Mouse (Mus musculus) midbrain, embryonic 11.5 days (tissue): ENCODE measurements around the gene Mief1. TPM values are rescaled to one million over a fixed set of nuclear protein-coding genes. Genes with fewer than 3 reads are reported as not detected.

Experiments used
- ATAC-seq: fragments of 200-750 bp; cut with Nextera tagmentation; 2 replicates; pipeline ENCODE4 v1.8.0; 2017; ENCODE audit warnings: moderate TSS enrichment, moderate library complexity; ENCODE audit not compliant: low FRiP score
- DNase-seq: peaks from one replicate; pipeline ENCODE4 v3.0.0; 2015; ENCODE audit warnings: low spot score; ENCODE audit errors: missing footprints
- H3K27ac ChIP-seq: fragments of 300-500 bp; sonication (generic); 2 replicates; pipeline ENCODE4 v1.5.1; 2014; ENCODE audit warnings: low read depth, low read length
- H3K27me3 ChIP-seq: fragments of 300-500 bp; sonication (generic); 2 replicates; pipeline ENCODE4 v1.6.1; 2014; ENCODE audit warnings: mild to moderate bottlenecking, low read length, moderate library complexity, mixed read lengths; ENCODE audit not compliant: control insufficient read depth, insufficient read depth
- H3K36me3 ChIP-seq: fragments of 300-500 bp; sonication (generic); 2 replicates; pipeline ENCODE4 v1.6.1; 2014; ENCODE audit warnings: mild to moderate bottlenecking, low read length, moderate library complexity, mixed read lengths; ENCODE audit not compliant: control insufficient read depth, insufficient read depth
- H3K4me1 ChIP-seq: fragments of 300-500 bp; sonication (generic); 2 replicates; pipeline ENCODE4 v1.6.1; 2014; ENCODE audit warnings: low read length; ENCODE audit not compliant: control insufficient read depth, insufficient read depth
- H3K4me2 ChIP-seq: fragments of 300-500 bp; sonication (generic); 2 replicates; pipeline ENCODE4 v1.6.1; 2014; ENCODE audit warnings: mild to moderate bottlenecking, moderate library complexity
- H3K4me3 ChIP-seq: fragments of 300-500 bp; sonication (generic); 2 replicates; pipeline ENCODE4 v1.5.1; 2014; ENCODE audit warnings: low read depth, low read length
- H3K9ac ChIP-seq: fragments of 300-500 bp; sonication (generic); 2 replicates; pipeline ENCODE4 v1.6.1; 2014; ENCODE audit warnings: low read length
- H3K9me3 ChIP-seq: fragments of 300-500 bp; sonication (generic); 2 replicates; pipeline ENCODE4 v1.6.1; 2016; ENCODE audit warnings: low read length; ENCODE audit not compliant: control insufficient read depth
- WGBS: fragments of 180-500 bp; shearing (Covaris S2); extraction: QIAGEN DNeasy Blood & Tissue Kit; methylation state at CpG from one replicate; pipeline ENCODE4 v1.1.7; 2014; 5-methylcytosine and 5-hydroxymethylcytosine counted together
- polyA plus RNA-seq: library from polyadenylated mRNA; unstranded; fragments of >200 nt; fragmentation: Nextera tagmentation; extraction: Ambion mirVana; gene quantifications from 2 replicates; pipeline ENCODE4 v1.2.1, GENCODE M21; 2014

The Mief1 gene
- polyA plus RNA-seq, 1 experiment from 2014 or later, result 40.8 TPM

DNA sequence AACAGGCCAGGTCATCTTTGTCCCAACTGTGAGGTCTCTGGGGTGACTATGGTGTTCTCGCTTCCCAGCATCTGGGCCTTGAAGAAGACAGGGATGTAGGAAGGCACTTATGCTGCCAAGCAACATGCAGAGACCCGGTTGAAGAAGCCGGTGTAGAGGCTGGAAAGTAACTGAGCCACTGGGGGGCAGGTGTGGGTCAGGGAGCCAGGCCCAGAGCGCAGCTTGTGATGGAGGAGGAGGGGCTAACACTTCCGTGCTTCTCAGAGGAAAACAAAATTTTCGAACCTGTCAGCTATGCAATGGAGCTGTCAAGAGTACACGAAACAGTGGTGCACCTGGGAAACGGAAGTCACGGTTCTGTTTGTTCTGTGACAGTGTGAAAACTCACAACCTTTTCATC, 43.3 kb downstream of the Mief1 start:
- H3K4me3 ChIP-seq, result no peak overlapping the region
- H3K36me3 ChIP-seq, result no peaks in the 10 kb centered on the region
- no peak overlapping the region for H3K4me2 ChIP-seq
- H3K27me3 ChIP-seq, result no peaks in the 10 kb centered on the region
- ATAC-seq, result no peak
- H3K9me3 ChIP-seq, result no peaks in the 10 kb centered on the region
- H3K9ac ChIP-seq, result no peak overlapping the region
- no peak overlapping the region for H3K27ac ChIP-seq
- H3K4me1 ChIP-seq, result peaks cover 3% of the 10 kb centered on the region; the same call in 1 of the 2 replicates
- 42% methylated on average over 9 of the region's 9 CpGs for WGBS
- DNase-seq, result no peak

DNA sequence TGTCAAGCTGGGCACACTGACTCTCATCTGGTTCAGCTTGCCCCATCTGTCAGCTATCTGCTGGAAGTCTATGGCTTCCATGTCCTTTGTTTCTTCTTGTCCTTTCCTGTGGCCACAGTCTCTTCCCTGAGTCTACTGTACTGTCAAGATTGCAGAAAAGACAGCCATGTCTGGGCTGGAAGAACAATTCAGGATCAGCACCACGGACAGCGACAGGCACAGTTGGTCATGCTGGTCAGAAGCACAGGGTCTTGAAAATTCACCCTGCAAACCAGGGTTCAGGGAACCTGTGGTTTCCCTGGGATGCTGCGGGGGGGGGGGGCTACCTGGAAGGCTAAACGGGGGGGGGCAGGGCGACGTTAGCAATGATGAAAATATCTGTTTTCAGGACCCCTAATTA, 43.8 kb downstream of the Mief1 start:
- no peaks in the 10 kb centered on the region for H3K36me3 ChIP-seq
- no peaks in the 10 kb centered on the region for H3K9me3 ChIP-seq
- 2% methylated on average over 6 of the region's 6 CpGs for WGBS
- peak; percentile 94 for DNase-seq
- ATAC-seq, result no peak
- no peaks in the 10 kb centered on the region for H3K27me3 ChIP-seq
- H3K4me2 ChIP-seq, result no peak overlapping the region
- H3K4me1 ChIP-seq, result peaks cover 3% of the 10 kb centered on the region; the same call in 1 of the 2 replicates
- no peak overlapping the region for H3K9ac ChIP-seq
- no peak overlapping the region for H3K4me3 ChIP-seq
- H3K27ac ChIP-seq, result no peak overlapping the region

DNA sequence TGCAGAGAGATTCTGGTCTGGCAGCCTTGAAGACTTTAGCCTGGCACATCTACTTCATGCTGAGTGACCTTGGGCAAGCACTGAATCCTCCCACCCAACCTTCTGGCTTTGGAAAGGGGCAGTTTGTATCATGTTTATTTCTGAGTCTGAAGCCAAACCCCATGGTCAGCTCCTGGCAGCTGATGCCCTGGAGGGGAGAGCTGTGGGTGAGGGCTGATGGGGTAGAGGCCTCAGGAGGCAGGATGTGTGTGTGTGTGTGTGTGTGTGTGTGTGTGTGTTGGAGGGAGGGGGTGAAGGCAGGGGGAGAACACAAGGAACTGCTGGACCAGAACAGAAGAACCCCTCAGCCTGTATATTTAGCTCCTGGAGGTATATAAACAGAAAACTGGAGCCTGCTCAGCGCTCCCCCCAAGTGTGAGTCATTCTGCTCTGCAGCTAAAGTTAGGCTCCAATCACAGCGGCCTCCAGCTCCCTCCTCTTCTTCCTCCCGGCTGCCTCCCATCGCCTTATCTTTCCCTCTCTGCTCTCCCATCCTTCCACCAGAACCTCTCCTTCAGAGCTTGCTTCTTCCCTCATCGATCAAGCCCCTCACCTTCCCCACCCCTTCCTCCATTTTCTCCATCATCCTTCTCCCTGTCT, 44.4 kb downstream of the Mief1 start:
- Histone ChIP-seq H3K4me3 (no peak overlapping the region), H3K9me3 (no peaks in the 10 kb centered on the region), H3K4me2 (no peak overlapping the region), H3K27me3 (no peaks in the 10 kb centered on the region; the same call in 1 of the 2 replicates), H3K36me3 (no peaks in the 10 kb centered on the region), H3K9ac (no peak overlapping the region), H3K27ac (no peak overlapping the region), H3K4me1 (peaks cover 3% of the 10 kb centered on the region; the same call in 1 of the 2 replicates)
- WGBS, result 61% methylated on average over 5 of the region's 5 CpGs
- ATAC-seq (no peak), DNase-seq (no peak)

DNA sequence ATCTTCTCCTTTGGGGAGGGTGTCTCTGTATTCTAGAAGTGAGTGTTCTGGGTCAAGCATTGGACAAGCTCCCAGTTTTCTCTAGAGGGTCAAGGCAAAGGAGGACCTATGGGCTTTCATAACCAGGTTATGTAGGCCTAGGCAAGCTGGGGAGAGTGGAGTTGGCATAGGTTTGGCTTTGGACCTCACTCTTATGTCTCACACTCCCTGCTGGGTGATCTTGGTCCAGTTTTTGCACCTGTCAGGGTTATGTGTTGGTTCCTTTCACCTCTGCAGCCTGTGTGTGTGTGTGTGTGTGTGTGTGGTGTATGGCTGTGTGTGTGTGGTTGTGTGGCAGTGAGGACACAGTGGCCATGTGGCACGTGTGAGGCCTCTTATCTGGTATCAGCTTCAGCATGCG, 45.2 kb downstream of the Mief1 start:
- WGBS, result 88% methylated on average over 2 of the region's 2 CpGs
- Histone ChIP-seq H3K4me2 (no peak overlapping the region), H3K4me1 (peaks cover 3% of the 10 kb centered on the region; the same call in 1 of the 2 replicates), H3K9ac (no peak overlapping the region), H3K27me3 (no peaks in the 10 kb centered on the region; the same call in 1 of the 2 replicates), H3K36me3 (no peaks in the 10 kb centered on the region), H3K4me3 (no peak overlapping the region), H3K27ac (no peak overlapping the region), H3K9me3 (no peaks in the 10 kb centered on the region)
- ATAC-seq (no peak), DNase-seq (no peak)

DNA sequence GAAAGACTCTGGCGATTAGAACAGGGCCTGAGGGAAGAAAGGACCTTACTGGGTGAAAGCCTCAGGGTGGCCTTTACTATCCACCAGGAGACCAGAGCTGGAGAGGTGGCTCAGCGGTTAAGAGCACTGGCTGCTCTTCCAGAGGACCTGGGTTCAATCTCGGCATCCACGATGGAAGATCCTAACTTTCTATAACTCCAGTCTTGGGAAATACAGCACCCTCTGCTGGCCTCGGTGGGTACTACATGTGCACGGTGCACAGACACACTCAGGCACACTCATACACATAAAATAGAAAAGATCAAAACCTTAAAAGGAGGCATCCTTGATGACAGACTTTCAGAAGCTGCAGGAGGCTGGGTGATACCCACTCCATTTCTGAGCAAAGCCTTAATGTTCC, 46.8 kb downstream of the Mief1 start:
- no peaks in the 10 kb centered on the region for H3K9me3 ChIP-seq
- DNase-seq, result peak; percentile 98
- H3K27ac ChIP-seq, result no peak overlapping the region
- WGBS, result 17% methylated on average over 6 of the region's 6 CpGs
- H3K4me1 ChIP-seq, result peaks cover 3% of the 10 kb centered on the region; the same call in 1 of the 2 replicates
- H3K4me3 ChIP-seq, result no peak overlapping the region
- H3K4me2 ChIP-seq, result no peak overlapping the region
- H3K36me3 ChIP-seq, result no peaks in the 10 kb centered on the region
- peaks cover 3% of the 10 kb centered on the region for H3K27me3 ChIP-seq
- ATAC-seq, result no peak
- no peak overlapping the region for H3K9ac ChIP-seq

DNA sequence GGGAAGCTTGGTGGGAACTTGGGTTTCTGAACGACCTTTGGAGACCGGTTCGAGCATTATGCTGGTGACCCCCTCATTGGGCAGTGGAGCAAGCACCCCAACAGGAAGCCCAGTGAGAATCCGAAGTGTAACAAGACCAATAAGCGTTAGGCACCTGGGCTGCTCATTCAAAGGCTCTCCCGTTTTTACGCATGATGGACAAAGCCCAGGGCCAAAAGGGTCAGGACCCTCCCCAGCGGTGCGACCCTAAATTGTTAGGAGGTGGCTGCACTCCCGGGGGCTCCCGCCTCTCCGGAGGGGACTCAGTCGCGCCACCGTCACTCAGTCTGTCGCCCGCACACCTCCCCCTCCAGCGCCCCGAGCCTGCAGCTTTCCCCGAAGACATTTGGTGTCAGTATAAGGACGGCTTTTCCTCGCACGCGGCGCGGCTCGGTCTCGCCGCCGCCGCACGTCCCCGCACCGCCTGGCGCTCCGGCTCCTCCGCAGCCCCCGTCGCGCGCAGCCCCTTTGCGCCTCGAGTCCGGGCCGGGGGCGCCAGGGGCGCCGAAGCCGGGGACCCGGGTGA, 53.1 kb downstream of the Mief1 start, which contains the start of gene Cacna1i:
Cacna1i (plus strand) TSS at position 388 of the 565 bp plus-strand sequence.
- DNase-seq (peak; percentile 93), ATAC-seq (no peak)
- H3K36me3 ChIP-seq, result no peaks in the 10 kb centered on the region
- H3K27ac ChIP-seq, result no peak within 1 kb of the TSS
- peak within 1 kb of the TSS; percentile 51 for H3K9ac ChIP-seq
- H3K4me3 ChIP-seq, result peak within 1 kb of the TSS; percentile 50
- WGBS, result under 1% methylated on average over 49 of the region's 50 CpGs
- peaks cover 12% of the 10 kb centered on the region for H3K4me1 ChIP-seq
- H3K9me3 ChIP-seq, result no peaks in the 10 kb centered on the region
- peaks cover 37% of the 10 kb centered on the region for H3K27me3 ChIP-seq
- H3K4me2 ChIP-seq, result peak within 1 kb of the TSS; percentile 92

DNA sequence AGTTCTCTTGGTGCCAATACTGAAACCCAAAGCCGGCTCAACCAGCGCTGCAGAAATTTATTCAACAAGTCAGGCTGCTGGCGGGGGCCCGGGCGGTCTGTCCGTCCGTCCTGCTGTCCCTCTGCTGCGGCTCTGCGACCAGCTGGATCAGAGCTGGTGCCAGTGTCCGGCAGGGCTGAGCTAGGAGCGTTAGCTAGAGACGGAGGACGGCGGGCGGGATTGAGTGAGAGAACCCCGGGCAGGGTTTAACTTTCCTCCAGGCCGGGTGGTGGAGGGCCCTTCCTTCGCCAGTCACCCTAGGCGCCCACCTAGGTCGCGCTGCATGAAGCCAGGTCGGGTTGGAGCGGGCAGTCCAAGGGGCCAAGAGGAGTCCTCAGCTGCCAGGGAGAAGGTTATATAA, 54.2 kb downstream of the Mief1 start:
- H3K4me2 ChIP-seq, result peak overlapping the region; percentile 92
- DNase-seq (peak; percentile 87), ATAC-seq (no peak)
- H3K4me3 ChIP-seq, result peak overlapping the region; percentile 50
- H3K27me3 ChIP-seq, result peaks cover 37% of the 10 kb centered on the region
- no peaks in the 10 kb centered on the region for H3K9me3 ChIP-seq
- WGBS, result 1% methylated on average over 23 of the region's 23 CpGs
- H3K4me1 ChIP-seq, result peaks cover 12% of the 10 kb centered on the region
- no peak overlapping the region for H3K9ac ChIP-seq
- no peaks in the 10 kb centered on the region for H3K36me3 ChIP-seq
- no peak overlapping the region for H3K27ac ChIP-seq

DNA sequence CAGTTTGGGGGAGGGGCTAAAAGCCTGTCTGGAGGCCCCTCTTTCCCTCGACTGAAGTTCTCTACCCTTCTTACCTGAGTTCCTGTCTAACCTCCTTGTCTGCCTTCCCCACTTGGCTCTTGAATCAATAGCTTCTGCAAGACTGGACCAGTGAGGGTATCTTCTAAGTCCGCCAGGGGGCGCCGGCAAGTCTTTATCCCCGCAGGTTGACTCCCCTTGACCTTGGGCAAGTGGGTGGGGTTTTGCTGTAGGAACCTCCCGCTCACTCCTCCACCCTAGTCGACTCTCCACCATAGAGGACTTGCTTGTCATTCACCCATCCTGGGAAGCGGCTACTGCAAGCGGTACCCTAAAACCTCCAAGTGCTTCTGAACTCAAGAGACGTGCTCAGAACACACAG, 55.6 kb downstream of the Mief1 start:
- Histone ChIP-seq H3K27me3 (peaks cover 37% of the 10 kb centered on the region), H3K9me3 (no peaks in the 10 kb centered on the region), H3K4me3 (no peak overlapping the region), H3K4me2 (no peak overlapping the region), H3K4me1 (peaks cover 12% of the 10 kb centered on the region), H3K9ac (no peak overlapping the region), H3K36me3 (no peaks in the 10 kb centered on the region), H3K27ac (no peak overlapping the region)
- ATAC-seq (peak; percentile 14; the same call in 1 of the 2 replicates), DNase-seq (peak; percentile 92)
- WGBS, result 7% methylated on average over 10 of the region's 10 CpGs

DNA sequence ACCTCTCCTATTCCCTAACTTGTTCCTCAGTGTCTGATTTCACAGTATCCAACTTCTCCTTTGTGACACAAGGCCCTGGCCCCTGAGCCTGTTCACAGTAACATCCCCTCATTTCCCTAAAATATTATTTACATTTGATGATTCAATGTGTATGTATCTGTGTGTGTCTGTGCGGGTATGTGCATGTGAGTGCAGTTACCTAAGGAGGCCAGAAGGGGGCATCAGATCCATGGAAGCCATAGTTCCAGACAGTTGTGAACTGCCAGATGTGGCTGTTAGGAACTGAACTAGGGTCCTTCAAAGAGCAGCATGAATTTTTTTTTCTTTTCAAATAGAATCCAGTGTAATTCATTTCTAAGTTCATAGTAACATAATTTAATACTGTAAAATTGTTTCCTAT, 63.3 kb downstream of the Mief1 start:
- H3K9me3 ChIP-seq, result no peaks in the 10 kb centered on the region
- ATAC-seq (no peak), DNase-seq (no peak)
- no peak overlapping the region for H3K4me3 ChIP-seq
- no peak overlapping the region for H3K27ac ChIP-seq
- H3K36me3 ChIP-seq, result no peaks in the 10 kb centered on the region
- H3K9ac ChIP-seq, result no peak overlapping the region
- H3K27me3 ChIP-seq, result no peaks in the 10 kb centered on the region
- WGBS, result 93% methylated on average over 1 of the region's 1 CpGs
- H3K4me2 ChIP-seq, result no peak overlapping the region
- H3K4me1 ChIP-seq, result no peaks in the 10 kb centered on the region
